Mouse (Mus musculus) layer of hippocampus, adult 2 months (tissue): ENCODE data around the gene Six5. TPM values are rescaled to one million over a fixed set of nuclear protein-coding genes. Genes with fewer than 3 reads are reported as not detected.

Source experiments
- DNase-seq, 2 experiments: peaks; one replicate each; pipeline ENCODE4 v3.0.0; 2022; ENCODE audit warnings: low spot score in 2 of 2
- H3K27ac ChIP-seq: fragments of 200-600 bp; 2 replicates; pipeline ENCODE4 v1.8.1; 2022
- H3K4me3 ChIP-seq: fragments of 200-600 bp; 2 replicates; pipeline ENCODE4 v1.8.1; 2022; ENCODE audit warnings: mild to moderate bottlenecking
- CTCF ChIP-seq: fragments of 200-600 bp; conservative IDR thresholded peaks from 2 replicates; pipeline ENCODE4 v1.8.1; 2022; ENCODE audit warnings: antibody characterized with exemption, mild to moderate bottlenecking, moderate library complexity
- total RNA-seq, 2 experiments: library from RNA; stranded (reverse); gene quantifications; 2 replicates each; pipeline ENCODE4 v1.2.3; 2021

Six5 gene
- total RNA-seq, 2 experiments from 2014 or later = 2.4 to 2.8 TPM

DNA sequence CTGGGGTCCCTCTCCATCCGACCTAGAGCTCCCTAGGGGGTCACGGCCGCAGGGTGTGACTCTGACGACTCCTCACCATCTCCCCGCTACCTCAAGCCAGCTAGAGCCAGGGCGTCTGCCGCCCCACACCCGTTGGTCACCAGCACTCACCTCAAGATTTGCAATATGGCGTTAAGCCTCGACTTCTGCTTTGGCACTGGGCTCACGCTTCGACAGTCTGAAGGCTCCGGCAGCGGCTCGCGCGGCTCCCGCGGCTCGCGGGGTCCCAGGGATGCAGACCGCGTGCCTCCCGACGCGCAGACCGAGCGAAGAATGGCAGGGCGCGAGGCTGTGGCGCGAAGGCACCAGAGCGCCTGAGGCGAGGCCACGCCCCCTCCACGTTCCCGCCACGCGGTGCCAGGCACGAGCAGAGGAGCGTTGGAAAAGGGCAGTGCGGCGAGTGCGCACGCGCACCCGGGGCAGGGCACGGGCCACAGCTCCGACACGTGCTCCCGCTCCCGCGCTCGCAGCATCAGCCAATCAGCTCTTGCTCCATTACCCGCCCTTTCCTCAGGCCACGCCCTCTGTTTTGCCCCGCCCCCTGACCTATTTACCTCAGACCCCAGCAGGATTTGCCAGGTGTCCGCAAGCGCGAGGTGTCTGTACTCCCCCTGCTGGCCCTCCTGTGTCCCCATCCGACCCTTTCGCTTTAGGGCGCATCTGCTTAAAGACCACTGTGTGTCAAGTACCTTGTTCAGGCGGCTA is 23.8 kb downstream of the Six5 start, which contains the start of gene Gm4969:
Gm4969 (minus strand) TSS at position 341 of the 744 bp plus-strand sequence.
- H3K27ac ChIP-seq = no peak within 1 kb of the TSS
- peak within 1 kb of the TSS; percentile 44 for H3K4me3 ChIP-seq
- peak in 1 of 2 experiments; percentile 53 for DNase-seq
- peak; percentile 49 for TF ChIP-seq CTCF

GRCm38 (mm10) chr7:19119083-19119482 is 24.7 kb downstream of the Six5 start:
- Histone ChIP-seq H3K4me3 (0 out of 2 replicates have a peak overlapping the region, but pooled peaks have one; percentile 84), H3K27ac (no peak overlapping the region)
- TF ChIP-seq CTCF = no peak
- DNase-seq = no peak

GRCm38 (mm10) chr7:19119631-19120429 is 25.4 kb downstream of the Six5 start, which contains the start of gene Fbxo46:
Fbxo46 (plus strand) TSS chr7:19119859.
- peak within 1 kb of the TSS; percentile 84 for H3K4me3 ChIP-seq
- TF ChIP-seq CTCF = no peak
- peak; percentile 94 to 99 for DNase-seq
- H3K27ac ChIP-seq = peak within 1 kb of the TSS; percentile 82

DNA sequence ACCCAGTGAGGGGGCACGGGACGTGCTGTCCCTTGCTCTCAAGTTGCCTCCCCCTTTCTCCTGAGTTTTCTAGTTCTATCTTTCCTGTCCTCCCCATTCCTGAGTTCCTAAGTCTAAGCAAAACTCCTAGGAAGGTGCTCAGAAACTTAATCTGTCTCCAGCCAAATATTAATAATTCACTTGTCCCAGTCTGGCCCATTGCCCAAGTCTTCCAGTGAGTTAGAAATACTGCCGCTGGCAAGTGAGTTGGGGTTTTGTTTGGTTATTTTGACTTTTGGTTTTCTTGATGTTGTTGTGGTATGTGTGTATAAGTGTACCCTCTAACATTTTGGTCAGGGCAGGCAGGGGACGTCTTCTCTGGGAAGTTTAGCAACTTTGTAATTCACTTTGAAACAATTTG is 27.3 kb downstream of the Six5 start:
- DNase-seq = no peak
- no peak overlapping the region for H3K4me3 ChIP-seq
- TF ChIP-seq CTCF = no peak
- H3K27ac ChIP-seq = no peak overlapping the region

GRCm38 (mm10) chr7:19124713-19125112 is 30.3 kb downstream of the Six5 start:
- no peak for DNase-seq
- no peak overlapping the region for H3K4me3 ChIP-seq
- no peak for TF ChIP-seq CTCF
- H3K27ac ChIP-seq = no peak overlapping the region

GRCm38 (mm10) chr7:19127744-19128143 is 33.4 kb downstream of the Six5 start:
- Histone ChIP-seq H3K27ac (peak overlapping the region; percentile 23; the same call in 1 of the 2 replicates), H3K4me3 (no peak overlapping the region)
- TF ChIP-seq CTCF = no peak
- DNase-seq = no peak

DNA sequence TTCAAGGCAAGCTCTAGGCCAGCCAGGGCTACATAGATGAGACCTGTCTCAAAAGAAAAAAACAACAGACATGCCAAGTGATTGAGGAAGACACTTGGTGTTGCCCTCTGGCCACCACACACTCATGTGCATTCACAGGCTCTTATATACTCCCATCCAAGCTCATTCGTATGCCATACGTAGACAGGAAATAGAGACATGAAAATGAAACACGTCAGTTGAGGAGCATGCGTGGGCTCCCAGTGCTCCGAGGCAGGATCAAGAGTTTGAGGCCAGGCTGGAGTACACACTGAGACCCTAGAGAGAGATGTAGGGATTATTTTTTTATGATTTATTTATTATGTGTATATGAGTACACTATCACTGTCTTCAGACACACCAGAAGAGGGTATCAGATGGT is 35.0 kb downstream of the Six5 start:
- H3K27ac ChIP-seq = no peak overlapping the region
- no peak for DNase-seq
- no peak for TF ChIP-seq CTCF
- no peak overlapping the region for H3K4me3 ChIP-seq

- Histone ChIP-seq H3K27ac (peak overlapping the region; percentile 99), H3K4me3 (peak overlapping the region; percentile 59; the same call in 1 of the 2 replicates)
- TF ChIP-seq CTCF = peak; percentile 60
- no peak for DNase-seq
These were observed 36.3 kb downstream of the Six5 start for GRCm38 (mm10) chr7:19130657-19131056.

- DNase-seq = peak; percentile 96 to 98
- peak; percentile 91 for TF ChIP-seq CTCF
- Histone ChIP-seq H3K4me3 (peak overlapping the region; percentile 59), H3K27ac (peak overlapping the region; percentile 99)
These were observed 37.0 kb downstream of the Six5 start for GRCm38 (mm10) chr7:19131324-19131848.

GRCm38 (mm10) chr7:19136168-19136567 is 41.8 kb downstream of the Six5 start:
- H3K27ac ChIP-seq = no peak overlapping the region
- TF ChIP-seq CTCF = no peak
- no peak for DNase-seq
- no peak overlapping the region for H3K4me3 ChIP-seq

GRCm38 (mm10) chr7:19136673-19137334 is 42.4 kb downstream of the Six5 start:
- no peak for TF ChIP-seq CTCF
- DNase-seq = no peak
- H3K27ac ChIP-seq = peak overlapping the region; percentile 51; the same call in 1 of the 2 replicates
- no peak overlapping the region for H3K4me3 ChIP-seq

- Histone ChIP-seq H3K27ac (peak overlapping the region; percentile 51; the same call in 1 of the 2 replicates), H3K4me3 (no peak overlapping the region)
- peak in 1 of 2 experiments; percentile 74 for DNase-seq
- peak; percentile 76 for TF ChIP-seq CTCF
These were observed 43.0 kb downstream of the Six5 start for GRCm38 (mm10) chr7:19137380-19137779.
